Comparison of ENCODE assay signal across 32 mouse cellular contexts in genomic region chr13:73207931-73208448, GRCm38 (mm10). TPM values are rescaled to one million over a fixed set of nuclear protein-coding genes. Genes with fewer than 3 reads are reported as not detected.
A peak's percentile ranks its signal among the peaks of the same experiment; 100 is the strongest.
DNase-seq lines count a peak whose midpoint lies in the region; ATAC-seq lines count a peak whose summit lies in the region.
"Had no signal": no experiment of that assay in that cellular context is flagged by ENCODE, and none has a peak within 500 bp of the region (broad histone marks: within the 10 kb centered on the region; RNA-seq: fewer than 3 reads in every experiment).

No protein-coding gene starts in this region.

- H3K9ac ChIP-seq in neural tube, embryonic 12.5 days, result no peak overlapping the region
- no peak overlapping the region for H3K9ac ChIP-seq in neural tube, embryonic 15.5 days (replicated peaks)
- H3K9ac ChIP-seq in neural tube, embryonic 14.5 days (replicated peaks; ENCODE audit: low read depth, low read length), result no peak overlapping the region
- H3K9ac ChIP-seq: embryonic facial prominence, embryonic 13.5 days; forebrain, embryonic 12.5 days; forebrain, embryonic 15.5 days; heart, embryonic 13.5 days; hindbrain, embryonic 12.5 days; hindbrain, embryonic 15.5 days had no signal

- peak; percentile 41 for DNase-seq in heart, adult 11 months
- no peak for DNase-seq in heart, postnatal 25 days (ENCODE audit: low spot score)
- DNase-seq: adrenal gland, adult 2 months; adrenal gland, postnatal 14 days; cerebellum, adult 11 months; cerebellum, adult 2 months; cerebellum, adult 9-11 months; cerebellum, postnatal 25 days; gastrocnemius, postnatal 25 days; heart, adult 2 months; heart, postnatal 14 days had no signal

- no peak overlapping the region for H3K4me3 ChIP-seq in neural tube, embryonic 12.5 days
- no peak overlapping the region for H3K4me3 ChIP-seq in neural tube, embryonic 15.5 days (replicated peaks)
- H3K4me3 ChIP-seq in neural tube, embryonic 14.5 days (ENCODE audit: low read depth, low read length), result no peak overlapping the region
- H3K4me3 ChIP-seq: embryonic facial prominence, embryonic 10.5 days; embryonic facial prominence, embryonic 13.5 days; erythroblast, embryonic 14.5 days; forebrain, embryonic 12.5 days; forebrain, embryonic 15.5 days; heart, adult 2 months; heart, embryonic 10.5 days; heart, embryonic 13.5 days; hindbrain, embryonic 12.5 days; hindbrain, embryonic 15.5 days had no signal

- H3K9me3 ChIP-seq in neural tube, embryonic 12.5 days, result 0 out of 2 replicates have a peak, but pooled peaks cover 4% of the 10 kb centered on the region
- H3K9me3 ChIP-seq in neural tube, embryonic 15.5 days (replicated peaks), result 0 out of 2 replicates have a peak, but pooled peaks cover 6% of the 10 kb centered on the region
- H3K9me3 ChIP-seq in neural tube, embryonic 14.5 days (ENCODE audit: control insufficient read depth, low read length), result no peaks in the 10 kb centered on the region; the same call in 1 of the 2 replicates
- H3K9me3 ChIP-seq: forebrain, embryonic 12.5 days; forebrain, embryonic 15.5 days; heart, embryonic 10.5 days; heart, embryonic 13.5 days; hindbrain, embryonic 15.5 days had no signal

- H3K36me3 ChIP-seq in neural tube, embryonic 12.5 days, result no peaks in the 10 kb centered on the region
- H3K36me3 ChIP-seq in neural tube, embryonic 15.5 days, result no peaks in the 10 kb centered on the region
- no peaks in the 10 kb centered on the region for H3K36me3 ChIP-seq in neural tube, embryonic 14.5 days (ENCODE audit: control insufficient read depth, insufficient read depth, low read length)
- H3K36me3 ChIP-seq: embryonic facial prominence, embryonic 10.5 days; embryonic facial prominence, embryonic 13.5 days; forebrain, embryonic 12.5 days; forebrain, embryonic 15.5 days; heart, embryonic 10.5 days; heart, embryonic 13.5 days; hindbrain, embryonic 12.5 days; hindbrain, embryonic 15.5 days had no signal

- 30% methylated on average over 3 of the region's 3 CpGs for WGBS in neural tube, embryonic 12.5 days
- 27% methylated on average over 3 of the region's 3 CpGs for WGBS in neural tube, embryonic 15.5 days
- WGBS in neural tube, embryonic 14.5 days, result 19% methylated on average over 3 of the region's 3 CpGs

- peak; percentile 75 for ATAC-seq in neural tube, embryonic 12.5 days (ENCODE audit: low FRiP score, low read depth)
- no peak for ATAC-seq in neural tube, embryonic 15.5 days (ENCODE audit: low FRiP score)
- ATAC-seq in neural tube, embryonic 14.5 days (ENCODE audit: low read depth), result peak; percentile 51; the same call in 1 of the 2 replicates
- no peak for ATAC-seq in megakaryocyte-erythroid progenitor cell, adult 5-6 weeks (replicated peaks; ENCODE audit: low FRiP score, low TSS enrichment, poor library complexity, severe bottlenecking)
- ATAC-seq: CD4-positive, CD25-positive, alpha-beta regulatory T cell, adult 4 months; forebrain, embryonic 15.5 days had no signal

- H3K27me3 ChIP-seq in neural tube, embryonic 12.5 days (replicated peaks), result peaks cover 13% of the 10 kb centered on the region; the same call in 1 of the 2 replicates
- H3K27me3 ChIP-seq in neural tube, embryonic 15.5 days (replicated peaks), result 0 out of 2 replicates have a peak, but pooled peaks cover 4% of the 10 kb centered on the region
- no peaks in the 10 kb centered on the region for H3K27me3 ChIP-seq in neural tube, embryonic 14.5 days (ENCODE audit: control insufficient read depth, insufficient read depth, low read length)
- H3K27me3 ChIP-seq: forebrain, embryonic 12.5 days; forebrain, embryonic 15.5 days; heart, embryonic 13.5 days; hindbrain, embryonic 12.5 days; hindbrain, embryonic 15.5 days had no signal

- H3K27ac ChIP-seq in neural tube, embryonic 12.5 days, result no peak overlapping the region
- no peak overlapping the region for H3K27ac ChIP-seq in neural tube, embryonic 15.5 days (replicated peaks)
- H3K27ac ChIP-seq in neural tube, embryonic 14.5 days (ENCODE audit: low read depth, low read length), result no peak overlapping the region
- H3K27ac ChIP-seq: embryonic facial prominence, embryonic 10.5 days; embryonic facial prominence, embryonic 13.5 days; forebrain, embryonic 12.5 days; forebrain, embryonic 15.5 days; heart, adult 2 months; heart, embryonic 10.5 days; heart, embryonic 13.5 days; hindbrain, embryonic 12.5 days; hindbrain, embryonic 15.5 days had no signal

- H3K4me2 ChIP-seq in neural tube, embryonic 12.5 days (replicated peaks), result no peak overlapping the region
- H3K4me2 ChIP-seq in neural tube, embryonic 15.5 days, result no peak overlapping the region
- H3K4me2 ChIP-seq in neural tube, embryonic 14.5 days (ENCODE audit: low read depth, low read length), result no peak overlapping the region
- H3K4me2 ChIP-seq: embryonic facial prominence, embryonic 13.5 days; forebrain, embryonic 12.5 days; forebrain, embryonic 15.5 days; heart, embryonic 13.5 days; hindbrain, embryonic 12.5 days; hindbrain, embryonic 15.5 days had no signal

- peaks cover 11% of the 10 kb centered on the region; the same call in 1 of the 2 replicates for H3K4me1 ChIP-seq in neural tube, embryonic 12.5 days
- no peaks in the 10 kb centered on the region for H3K4me1 ChIP-seq in neural tube, embryonic 15.5 days
- H3K4me1 ChIP-seq in neural tube, embryonic 14.5 days (ENCODE audit: control insufficient read depth, insufficient read depth, low read length), result no peaks in the 10 kb centered on the region
- H3K4me1 ChIP-seq: embryonic facial prominence, embryonic 10.5 days; forebrain, embryonic 12.5 days; forebrain, embryonic 15.5 days; heart, embryonic 10.5 days; heart, embryonic 13.5 days; hindbrain, embryonic 12.5 days; hindbrain, embryonic 15.5 days had no signal

- intact Hi-C loops in heart, postnatal 25 days (cut with DNase I), result no loop called here

RNA-seq across cellular contexts. Expression of gene Irx4, which starts 52.3 kb away (rescaled TPM):
- 10 to 100 TPM; 26.0 to 27.0 TPM for total RNA-seq in heart, postnatal 25 days (2021)
- 2.8 TPM in 2 replicates for polyA plus RNA-seq in neural tube, embryonic 12.5 days (2016; fragmentation: Nextera tagmentation; extraction: Ambion mirVana)
- 1.3 and 1.5 TPM in 2 replicates for polyA plus RNA-seq in neural tube, embryonic 15.5 days (2015; fragmentation: Nextera tagmentation; extraction: Ambion mirVana)
- polyA plus RNA-seq in neural tube, embryonic 14.5 days (2014; fragmentation: Nextera tagmentation; extraction: Ambion mirVana), result 0.36 and 0.80 TPM in 2 replicates
- not detected in 2 replicates for total RNA-seq in megakaryocyte-erythroid progenitor cell, adult 5-6 weeks (2014; fragmentation: Nextera tagmentation)
- not detected in 2 replicates for total RNA-seq in megakaryocyte-erythroid progenitor cell, adult 5-6 weeks (2017)
- total RNA-seq: adrenal gland, adult 2 months; adrenal gland, postnatal 14 days; adrenal gland, postnatal 4 days; common myeloid progenitor, adult 5-6 weeks; gastrocnemius, adult 8-10 months; gastrocnemius, postnatal 25 days; hematopoietic stem cell, adult 5-6 weeks; MEL had no signal
- polyA plus RNA-seq: adrenal gland, adult 2 months; C2C12; CD4-positive, CD25-positive, alpha-beta regulatory T cell, adult 4 months; erythroblast, embryonic 14.5 days; gonadal fat pad, adult 2 months had no signal

Comparison
In these comparisons a context has a peak if more than half of its experiments do, and no peak if none do; other contexts are left out.
1. ATAC-seq: peak in neural tube, embryonic 12.5 days (single experiment) and neural tube, embryonic 14.5 days (single experiment); none in neural tube, embryonic 15.5 days (single experiment) and megakaryocyte-erythroid progenitor cell, adult 5-6 weeks (single experiment).